Mouse (Mus musculus): ENCODE results near the gene Gpr157.

The Gpr157 gene

GRCm38 (mm10) chr4:150110373-150110772 is 23.2 kb downstream of the Gpr157 start:
- DNase-seq (ENCODE audit: low spot score), result no peak

DNA sequence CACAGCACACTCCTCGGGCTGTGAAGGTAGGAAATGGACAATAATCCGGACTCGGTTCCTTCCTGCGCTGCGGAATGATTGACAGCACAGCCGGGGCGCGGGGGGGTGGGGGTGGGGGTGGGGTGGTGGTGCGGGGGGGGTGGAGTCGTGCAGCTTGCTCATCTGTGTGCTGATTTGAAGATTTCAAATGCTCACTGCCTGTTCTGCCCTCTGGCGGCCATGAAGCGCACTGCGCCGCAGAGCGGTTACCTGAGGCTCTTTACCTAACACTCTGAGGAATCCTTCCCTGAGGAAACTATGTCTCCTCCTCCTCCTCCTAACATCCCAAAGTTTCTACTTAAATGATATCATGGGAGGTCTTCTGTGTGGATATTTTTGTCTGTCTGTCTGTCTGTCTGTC is 25.7 kb downstream of the Gpr157 start:
- DNase-seq (ENCODE audit: low spot score), result peak; percentile 70

- no peak for DNase-seq (ENCODE audit: low spot score)
Measured at GRCm38 (mm10) chr4:150114505-150115061, 27.4 kb downstream of the Gpr157 start.

GRCm38 (mm10) chr4:150117311-150117710 is 30.1 kb downstream of the Gpr157 start:
- DNase-seq (ENCODE audit: low spot score), result no peak

GRCm38 (mm10) chr4:150118163-150118562 is 31.0 kb downstream of the Gpr157 start:
- no peak for DNase-seq (ENCODE audit: low spot score)

DNA sequence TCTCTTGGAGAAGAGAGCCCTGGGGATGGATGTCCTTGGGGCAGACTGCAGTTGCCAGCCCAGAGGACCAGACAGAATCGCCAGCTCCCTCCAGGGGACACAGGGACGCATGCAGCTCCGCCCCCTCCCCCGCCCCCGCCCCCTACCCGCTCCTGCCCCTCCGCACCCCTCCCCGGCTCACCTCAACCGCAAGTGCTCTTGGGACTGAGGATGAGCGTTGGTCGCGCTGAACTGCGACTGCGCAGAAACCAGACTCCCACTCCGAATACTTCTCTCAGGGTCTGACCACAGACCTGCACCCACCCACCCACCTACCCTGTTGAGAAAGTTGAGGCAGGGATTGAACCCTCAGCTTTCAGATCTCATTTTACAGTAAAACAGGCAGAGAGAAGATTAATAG is 31.9 kb downstream of the Gpr157 start, which contains the start of gene Slc2a5:
TSS of gene Slc2a5 (plus strand) at position 229 of the 400 bp plus-strand sequence.
- DNase-seq (ENCODE audit: low spot score), result no peak

- DNase-seq (ENCODE audit: low spot score), result no peak
Measured at GRCm38 (mm10) chr4:150119640-150120039, 32.5 kb downstream of the Gpr157 start.

- DNase-seq (ENCODE audit: low spot score), result no peak
Measured at GRCm38 (mm10) chr4:150120173-150120833, 33.1 kb downstream of the Gpr157 start.

- DNase-seq (ENCODE audit: low spot score), result no peak
Measured at GRCm38 (mm10) chr4:150121430-150121829, 34.3 kb downstream of the Gpr157 start.

GRCm38 (mm10) chr4:150122476-150122875 is 35.3 kb downstream of the Gpr157 start:
- no peak for DNase-seq (ENCODE audit: low spot score)

DNA sequence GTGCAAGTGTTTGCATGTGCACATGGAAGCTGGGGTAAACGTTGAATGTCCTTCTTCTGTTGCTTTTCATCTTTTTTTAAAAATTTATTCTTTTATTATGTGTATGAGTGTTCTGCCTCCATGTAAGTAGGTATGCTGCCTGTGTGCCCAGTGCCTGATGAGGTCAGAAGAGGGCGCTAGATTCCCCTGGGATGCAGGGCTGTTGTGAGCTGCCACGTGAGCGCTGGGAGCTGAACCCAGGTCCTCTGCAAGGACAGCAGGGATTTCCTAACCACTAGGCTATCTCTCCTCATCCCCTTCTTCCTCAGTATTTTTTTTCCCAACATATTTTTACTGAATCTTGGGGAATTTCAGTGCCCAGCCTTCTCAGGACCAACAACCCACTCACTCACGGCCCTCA is 39.2 kb downstream of the Gpr157 start:
- no peak for DNase-seq (ENCODE audit: low spot score)

- no peak for DNase-seq (ENCODE audit: low spot score)
Measured at GRCm38 (mm10) chr4:150127894-150128293, 40.7 kb downstream of the Gpr157 start.

DNA sequence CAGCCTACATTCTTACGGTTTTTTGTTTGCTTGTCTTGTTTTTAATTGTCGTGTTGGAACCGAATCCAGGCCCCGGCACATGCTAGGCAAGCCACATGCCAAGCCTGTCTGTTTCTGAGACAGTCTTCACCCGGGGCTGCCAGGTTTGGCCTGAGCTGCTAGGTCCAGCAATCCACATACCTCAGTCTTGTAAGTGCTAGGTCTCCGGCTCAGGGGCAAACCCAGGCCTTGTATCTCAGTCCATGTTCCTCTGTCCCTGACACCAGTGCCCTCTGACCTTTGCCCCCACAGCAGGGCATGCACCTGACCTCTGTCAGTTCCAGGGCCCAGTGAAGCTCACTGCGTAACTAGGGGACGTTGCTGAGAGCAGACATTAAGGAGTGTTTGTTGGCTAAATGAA is 41.4 kb downstream of the Gpr157 start:
- no peak for DNase-seq (ENCODE audit: low spot score)

DNA sequence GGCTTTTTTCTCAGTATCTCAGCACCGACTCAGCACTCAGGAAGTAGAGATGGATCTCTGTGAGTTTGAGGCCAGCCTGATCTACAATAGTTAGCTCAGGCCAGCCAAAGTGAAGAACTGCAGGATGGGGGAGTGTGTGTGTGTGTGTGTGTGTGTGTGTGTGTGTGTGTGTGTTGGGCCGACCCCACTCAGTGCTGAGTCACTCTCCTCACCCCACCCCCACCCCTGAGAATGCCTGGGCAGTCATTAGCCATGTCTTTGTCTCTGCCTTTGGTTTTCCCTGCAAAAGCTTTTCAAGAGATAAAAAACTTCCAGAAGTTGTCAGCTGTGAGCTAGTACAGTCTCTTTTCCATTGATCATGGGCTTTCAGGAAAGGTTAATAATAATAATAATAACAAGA is 43.5 kb downstream of the Gpr157 start:
- DNase-seq (ENCODE audit: low spot score), result no peak

DNA sequence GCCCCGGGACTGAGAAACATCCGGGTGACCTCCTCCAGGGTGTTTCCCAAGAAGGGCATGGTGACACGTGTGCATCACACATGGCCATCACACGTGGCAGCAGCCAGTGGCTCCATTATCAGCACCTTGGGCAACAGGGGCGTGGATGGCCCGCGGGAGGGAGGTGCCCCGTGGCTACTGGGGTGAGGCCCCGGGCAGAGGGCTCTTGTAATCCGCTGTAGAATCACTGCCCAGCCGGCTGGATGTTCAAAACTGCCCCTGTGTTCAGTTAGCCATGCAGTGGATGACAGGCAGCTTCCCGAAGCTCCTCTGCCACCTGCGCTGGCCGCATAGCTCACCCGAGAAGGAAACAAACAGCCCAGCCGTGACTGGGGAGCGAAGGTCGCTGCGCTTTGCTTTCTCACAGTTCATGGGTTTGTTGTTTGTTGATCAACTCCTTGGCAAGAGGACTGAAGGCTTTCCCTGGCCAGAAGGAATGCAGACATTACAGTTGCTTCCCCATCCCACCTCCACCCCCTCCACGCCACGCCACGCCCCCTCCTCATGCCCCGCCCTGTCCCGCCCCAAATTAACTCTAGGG is 45.6 kb downstream of the Gpr157 start:
- no peak for DNase-seq (ENCODE audit: low spot score)

DNA sequence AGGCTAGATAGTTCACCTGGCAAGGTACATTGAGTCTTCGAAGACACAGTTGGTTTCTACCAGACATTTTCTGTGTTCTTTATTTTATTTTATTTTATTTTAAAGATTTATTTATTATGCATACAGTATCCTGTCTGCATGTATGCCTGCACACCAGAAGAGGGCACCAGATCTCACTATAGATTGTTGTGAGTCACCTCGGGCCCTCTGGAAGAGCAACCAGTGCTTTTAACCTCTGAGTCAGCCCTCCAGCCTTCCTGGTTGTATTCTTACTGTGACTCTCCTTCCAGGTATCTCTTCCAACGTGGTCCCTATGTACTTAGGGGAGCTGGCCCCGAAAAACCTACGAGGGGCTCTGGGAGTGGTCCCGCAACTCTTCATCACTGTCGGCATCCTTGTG is 48.1 kb downstream of the Gpr157 start:
- no peak for DNase-seq (ENCODE audit: low spot score)

DNA sequence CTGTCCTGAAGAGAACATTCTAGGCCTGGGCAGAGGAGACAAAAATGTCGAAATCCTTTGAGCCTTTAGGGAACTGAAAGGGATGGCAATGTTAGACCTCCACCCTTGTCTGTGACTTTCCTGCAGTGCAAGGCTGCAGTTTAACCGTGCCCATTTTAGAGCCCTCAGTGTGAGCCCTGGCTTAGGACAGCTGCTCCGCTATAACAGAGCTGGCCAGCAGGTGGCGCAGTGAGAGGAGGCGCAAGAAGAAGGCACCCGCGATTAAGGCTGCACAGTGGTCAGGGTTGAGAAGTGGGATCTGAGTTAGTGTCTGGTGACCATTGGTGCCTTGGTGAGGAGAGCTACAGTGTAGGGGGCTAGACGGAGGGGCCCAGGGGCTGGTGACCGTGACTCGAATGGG is 49.5 kb downstream of the Gpr157 start:
- peak; percentile 77 for DNase-seq (ENCODE audit: low spot score)

DNA sequence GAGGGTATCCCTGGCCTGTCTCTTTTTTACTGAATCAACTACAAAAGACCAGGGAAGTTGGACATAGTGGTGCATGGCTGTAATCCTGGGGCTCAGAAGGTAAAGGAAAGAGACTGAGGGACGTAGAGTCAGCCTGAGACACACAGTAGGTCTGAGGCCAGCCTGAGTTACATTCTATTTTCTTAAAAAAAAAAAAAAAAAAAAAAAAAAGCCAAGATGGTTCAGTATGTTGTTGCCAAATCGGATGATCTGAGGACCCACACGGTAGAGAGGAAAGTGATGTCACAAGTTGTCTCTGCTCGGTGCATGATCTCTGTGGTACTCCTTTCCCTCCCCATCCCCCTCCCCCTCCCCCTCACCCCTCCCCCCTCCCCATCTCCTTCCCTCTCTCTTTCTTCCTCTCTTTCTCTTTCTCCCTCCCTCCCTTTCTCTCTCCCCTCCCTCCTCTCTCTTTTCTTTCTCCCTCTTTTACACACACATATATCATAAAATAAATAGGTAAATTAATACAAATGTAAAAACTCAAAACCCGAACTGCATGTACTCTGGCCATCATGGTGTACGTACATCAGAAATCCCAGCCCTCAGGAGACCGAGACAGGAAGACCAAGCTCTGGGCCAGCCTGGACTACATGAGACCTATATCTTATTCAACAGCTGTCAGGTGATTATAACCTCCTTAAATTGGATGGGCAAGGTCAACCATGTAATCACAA is 50.4 kb downstream of the Gpr157 start:
- DNase-seq (ENCODE audit: low spot score), result no peak

DNA sequence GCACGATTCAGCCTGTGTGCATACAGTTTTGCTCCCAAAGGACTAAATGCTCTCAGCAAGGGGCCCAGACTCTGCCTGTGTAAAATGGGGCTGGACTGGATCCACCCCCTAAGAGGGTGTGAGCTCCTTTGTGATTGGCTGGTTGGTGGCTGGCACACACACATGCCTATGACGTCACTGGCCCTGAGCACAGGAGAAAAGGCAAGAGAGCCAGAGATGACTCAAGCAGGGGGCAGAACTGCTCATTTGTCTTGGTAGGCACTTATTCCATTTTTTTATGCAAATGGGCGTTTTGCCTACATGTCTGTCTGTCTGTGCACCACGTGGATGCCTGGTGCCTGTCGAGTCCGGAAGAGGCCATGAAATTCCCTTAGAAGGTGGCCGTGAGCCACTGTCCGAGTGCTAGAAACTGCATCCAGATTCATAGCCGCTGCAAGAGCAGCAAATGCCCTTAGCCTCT is 50.9 kb downstream of the Gpr157 start:
- DNase-seq (ENCODE audit: low spot score), result peak; percentile 25

DNA sequence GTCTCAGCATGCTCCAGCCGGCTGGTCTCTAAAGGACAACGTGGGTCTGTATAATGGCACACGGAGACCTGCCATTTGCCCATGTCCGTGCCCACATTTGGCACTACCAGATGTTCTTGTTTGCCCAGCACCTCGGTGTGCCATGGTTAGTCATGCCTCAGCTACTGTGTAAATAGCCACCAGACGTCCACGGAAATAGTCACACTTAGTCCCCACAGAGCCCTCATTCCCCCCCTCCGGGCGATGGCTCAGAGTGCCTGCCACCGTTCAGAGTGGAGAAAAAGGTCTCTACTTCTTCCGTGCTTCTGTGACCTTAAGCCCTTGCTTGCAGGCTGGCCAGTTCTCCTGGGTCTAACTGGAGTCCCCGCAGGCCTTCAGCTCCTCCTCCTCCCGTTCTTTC is 51.9 kb downstream of the Gpr157 start:
- no peak for DNase-seq (ENCODE audit: low spot score)

DNA sequence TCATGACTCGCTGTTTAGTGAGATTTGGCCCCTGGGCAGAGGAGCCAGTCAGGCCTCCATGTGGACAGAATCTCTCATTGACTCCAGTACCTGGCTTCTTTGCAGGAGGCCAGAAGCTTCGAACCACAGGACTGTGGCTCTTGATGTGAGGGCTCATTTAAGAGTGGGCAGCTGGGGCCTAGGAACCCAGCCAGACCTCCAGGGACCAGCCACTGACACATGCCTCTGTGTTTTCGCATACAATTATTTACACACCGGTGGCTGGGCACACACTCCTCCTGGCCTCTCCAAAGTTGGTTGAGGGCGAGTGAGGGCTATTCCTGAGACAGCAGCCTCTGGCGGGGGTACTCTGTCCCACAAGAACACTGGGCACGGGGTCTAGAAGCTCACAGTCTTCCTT is 53.2 kb downstream of the Gpr157 start:
- no peak for DNase-seq (ENCODE audit: low spot score)

- no peak for DNase-seq (ENCODE audit: low spot score)
Measured at GRCm38 (mm10) chr4:150144242-150144641, 57.1 kb downstream of the Gpr157 start.

GRCm38 (mm10) chr4:150146286-150146685 is 59.1 kb downstream of the Gpr157 start:
- DNase-seq (ENCODE audit: low spot score), result no peak

All from urinary bladder, postnatal 25 days (tissue).